10 mouse cellular contexts compared by ENCODE assay signal in genomic region chr12:92013244-92013643, GRCm38 (mm10).
DNase-seq lines count a peak whose midpoint lies in the region; ATAC-seq lines count a peak whose summit lies in the region.
"Had no signal": no experiment of that assay in that cellular context is flagged by ENCODE, and none has a peak within 500 bp of the region (broad histone marks: within the 10 kb centered on the region; RNA-seq: fewer than 3 reads in every experiment).

No protein-coding gene starts in this region.

- no peak overlapping the region for H3K4me3 ChIP-seq in kidney, embryonic 15.5 days (replicated peaks)
- H3K4me3 ChIP-seq: erythroblast, embryonic 14.5 days had no signal

- H3K36me3 ChIP-seq in kidney, embryonic 15.5 days: no peaks in the 10 kb centered on the region

- H3K9ac ChIP-seq in kidney, embryonic 15.5 days: no peak overlapping the region

- 10% methylated on average over 8 of the region's 8 CpGs for WGBS in kidney, embryonic 15.5 days

- H3K9me3 ChIP-seq in kidney, embryonic 15.5 days (replicated peaks): no peaks in the 10 kb centered on the region

- no peak overlapping the region for H3K4me2 ChIP-seq in kidney, embryonic 15.5 days

- H3K27ac ChIP-seq in kidney, embryonic 15.5 days: no peak overlapping the region
- H3K27ac ChIP-seq: macrophage had no signal

- DNase-seq in kidney, adult 9 months: peak; percentile 40
- DNase-seq in ZHBTc4 (ENCODE audit: low read depth, low spot score): peak; percentile 60
- DNase-seq in embryo, embryonic 11 days: peak; percentile 78
- peak; percentile 17 to 60 for DNase-seq in kidney, postnatal 36 days
- DNase-seq in lung, postnatal 10 days: peak; percentile 25
- peak; percentile 10 for DNase-seq in testis, postnatal 14 days (ENCODE audit: low spot score)
- no peak for DNase-seq in heart, adult 8-10 months (ENCODE audit: low spot score)

- H3K27me3 ChIP-seq in kidney, embryonic 15.5 days: no peaks in the 10 kb centered on the region

- ATAC-seq in kidney, embryonic 15.5 days (replicated peaks; ENCODE audit: low FRiP score): no peak

- H3K4me1 ChIP-seq in kidney, embryonic 15.5 days: no peaks in the 10 kb centered on the region
